Mouse (Mus musculus) left cerebral cortex, adult 8-10 months (tissue): ENCODE measurements at regions not wholly inside any gene's neighbourhood (a gene's known extent, or its start where the extent isn't known, plus 50 kb on each side); places are given as distances from the start of the nearest gene placed in this dataset.
"Not testable (repeated sequence)": the region's sequence is repeated elsewhere in the genome, so short reads cannot be mapped to it uniquely, and the experiment has no call there.

Source experiments
- DNase-seq, 2 experiments: peaks; one replicate each; pipeline ENCODE4 v3.0.0; 2022; ENCODE audit warnings: low spot score in 2 of 2

DNA sequence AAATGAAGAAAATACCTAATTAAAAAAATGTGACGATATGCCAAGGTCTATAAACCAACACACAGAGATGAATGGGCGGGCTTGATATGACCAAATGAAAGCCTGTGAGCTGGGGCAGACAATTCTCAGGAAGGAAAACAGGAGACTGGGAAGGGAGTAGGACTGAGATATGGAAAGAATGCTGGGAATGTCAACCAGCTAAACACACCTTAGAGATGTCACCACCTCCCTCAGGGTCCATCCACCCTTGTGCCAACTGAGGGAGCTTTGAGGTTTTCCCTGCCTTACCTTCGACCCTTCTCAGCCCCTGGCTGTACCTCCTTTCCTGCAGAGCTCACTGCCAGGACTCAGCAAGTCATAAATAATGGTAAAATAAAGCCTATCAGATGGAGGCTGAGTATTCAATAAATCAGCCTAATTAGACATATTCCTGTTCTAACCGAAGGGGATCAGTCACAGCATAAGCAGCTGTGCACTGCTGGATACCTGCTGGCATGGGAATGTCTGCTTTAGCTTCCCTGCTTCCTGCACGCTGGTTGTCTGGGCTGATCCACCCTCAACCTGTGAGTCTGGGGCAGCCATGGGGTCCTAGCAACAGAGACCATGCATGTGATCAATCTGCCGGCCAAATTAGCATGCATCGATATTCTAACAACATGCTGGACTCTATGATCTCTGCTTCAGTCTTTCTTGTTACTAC lies 137.4 kb downstream of the Nuak1 start:
- DNase-seq, result no peak

DNA sequence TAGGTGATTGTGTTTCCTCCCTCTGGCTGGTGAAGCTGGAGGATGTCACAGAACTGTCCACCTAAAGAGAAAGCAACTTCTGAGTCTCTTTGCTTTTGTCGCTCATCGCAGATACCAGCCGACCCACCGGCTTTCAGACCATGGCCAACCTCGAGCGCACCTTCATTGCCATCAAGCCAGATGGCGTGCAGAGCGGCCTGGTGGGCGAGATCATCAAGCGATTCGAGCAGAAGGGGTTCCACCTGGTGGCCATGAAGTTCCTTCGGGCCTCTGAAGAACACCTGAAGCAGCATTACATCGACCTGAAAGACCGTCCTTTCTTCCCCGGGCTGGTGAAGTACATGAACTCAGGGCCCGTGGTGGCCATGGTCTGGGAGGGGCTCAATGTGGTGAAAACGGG lies 131.7 kb downstream of the Nuak1 start:
- DNase-seq, result not testable (repeated sequence)

GRCm38 (mm10) chr10:84310653-84311052 lies 129.7 kb downstream of the Nuak1 start:
- no peak for DNase-seq

DNA sequence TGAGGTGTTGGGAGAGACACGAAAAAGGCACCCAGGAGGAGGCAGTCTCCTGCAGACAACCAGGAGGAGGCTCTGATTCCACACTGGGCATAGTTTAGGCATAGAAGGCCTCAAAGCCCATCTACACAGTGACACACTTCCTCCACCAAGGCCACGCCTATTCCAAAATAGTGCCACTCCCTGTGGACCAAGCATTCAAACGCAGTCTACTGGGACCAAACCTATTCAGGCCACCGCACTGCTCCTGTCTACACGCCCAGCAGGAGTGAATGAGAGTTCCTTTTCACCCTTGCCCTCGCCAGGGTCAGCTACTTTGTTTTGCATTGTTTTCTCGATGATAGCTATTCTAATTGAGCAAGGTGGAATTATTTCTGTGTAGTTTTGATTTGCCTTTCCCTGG lies 127.7 kb downstream of the Nuak1 start:
- DNase-seq, result no peak

DNA sequence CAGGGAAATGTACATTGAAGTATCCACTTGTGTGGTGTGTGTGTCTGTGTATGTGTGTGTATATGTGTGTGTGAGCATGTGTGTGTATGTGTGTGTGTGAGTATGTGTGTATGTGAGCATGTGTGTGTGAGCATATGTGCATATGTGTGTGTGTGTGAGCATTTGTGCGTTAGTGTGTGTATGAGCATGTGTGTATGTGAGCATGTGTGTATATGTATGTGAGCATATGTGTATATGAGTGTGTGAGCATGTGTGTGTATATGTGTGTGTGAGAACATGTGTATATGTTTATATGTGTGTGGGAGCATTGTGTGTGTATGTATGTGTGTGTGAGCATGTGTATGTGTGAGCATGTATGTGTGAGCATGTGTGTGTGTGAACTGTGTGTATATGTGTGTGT lies 123.5 kb downstream of the Nuak1 start:
- no peak for DNase-seq

DNA sequence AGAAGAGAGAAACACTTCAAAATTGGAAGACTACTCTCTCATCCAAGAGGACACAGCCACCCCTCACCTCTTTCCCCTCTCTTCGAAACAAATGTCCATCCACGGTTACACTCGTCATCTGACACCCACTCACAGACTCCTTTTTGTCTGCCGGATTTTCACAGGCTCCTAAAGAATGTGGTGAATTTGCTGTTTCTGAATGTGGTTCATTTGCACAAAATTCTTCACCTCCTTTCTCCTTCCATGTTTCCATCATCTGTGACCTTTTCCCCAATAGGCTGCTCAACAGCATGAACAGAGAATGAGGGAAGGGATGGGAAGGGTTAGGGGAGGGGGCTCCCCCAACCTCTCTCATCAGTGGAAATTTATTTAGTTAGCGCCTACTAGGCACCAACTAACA lies 122.4 kb downstream of the Nuak1 start:
- no peak for DNase-seq
